Mouse (Mus musculus): ENCODE data around the gene Tpmt. TPM values are rescaled to one million over a fixed set of nuclear protein-coding genes. Genes with fewer than 3 reads are reported as not detected.

The Tpmt gene
- polyA plus RNA-seq, 1 experiment from 2014 or later = 18.9 TPM

DNA sequence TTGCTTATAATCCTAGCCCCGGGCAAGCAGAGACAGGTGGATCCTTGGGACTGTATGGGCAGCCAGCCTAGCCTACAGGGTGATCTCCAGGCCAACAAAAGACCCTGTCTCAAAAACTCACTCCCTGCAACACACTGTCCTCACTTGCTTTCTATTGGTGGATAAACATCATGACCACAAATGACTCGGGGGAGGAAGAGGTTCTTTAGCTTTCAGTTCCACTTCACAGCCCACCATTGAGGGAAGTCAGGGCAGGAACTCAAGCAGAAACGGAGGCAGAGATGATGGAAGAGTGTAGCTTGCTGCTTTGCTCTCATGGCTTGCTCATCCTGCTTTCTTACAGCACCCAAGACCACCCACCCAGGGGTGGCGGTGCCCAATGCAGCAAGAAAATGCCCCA lies 47.2 kb downstream of the Tpmt start:
- Histone ChIP-seq H3K9me3 (replicated peaks; ENCODE audit: control insufficient read depth, low read length) (no peaks in the 10 kb centered on the region), H3K4me3 (replicated peaks; ENCODE audit: low read length) (no peak overlapping the region), H3K4me1 (ENCODE audit: control insufficient read depth, insufficient read depth, low read length) (no peaks in the 10 kb centered on the region; the same call in 1 of the 2 replicates), H3K27ac (ENCODE audit: low read length) (no peak overlapping the region), H3K9ac (ENCODE audit: low read length) (no peak overlapping the region), H3K36me3 (ENCODE audit: control insufficient read depth, insufficient read depth, low read length) (no peaks in the 10 kb centered on the region), H3K4me2 (ENCODE audit: low read depth, low read length) (no peak overlapping the region), H3K27me3 (ENCODE audit: control insufficient read depth, insufficient read depth, low read length) (no peaks in the 10 kb centered on the region)
- WGBS = 70% methylated on average over 4 of the region's 4 CpGs
- ATAC-seq (ENCODE audit: insufficient read depth, low FRiP score) = no peak

- H3K4me1 ChIP-seq (ENCODE audit: control insufficient read depth, insufficient read depth, low read length) = no peaks in the 10 kb centered on the region
- WGBS = 80% methylated on average over 2 of the region's 2 CpGs
- no peaks in the 10 kb centered on the region for H3K9me3 ChIP-seq (replicated peaks; ENCODE audit: control insufficient read depth, low read length)
- H3K9ac ChIP-seq (ENCODE audit: low read length) = no peak overlapping the region
- no peak overlapping the region for H3K27ac ChIP-seq (ENCODE audit: low read length)
- ATAC-seq (ENCODE audit: insufficient read depth, low FRiP score) = no peak
- no peaks in the 10 kb centered on the region for H3K27me3 ChIP-seq (ENCODE audit: control insufficient read depth, insufficient read depth, low read length)
- no peak overlapping the region for H3K4me2 ChIP-seq (ENCODE audit: low read depth, low read length)
- H3K4me3 ChIP-seq (replicated peaks; ENCODE audit: low read length) = no peak overlapping the region
- H3K36me3 ChIP-seq (ENCODE audit: control insufficient read depth, insufficient read depth, low read length) = no peaks in the 10 kb centered on the region
Measured at GRCm38 (mm10) chr13:46993274-46993551, 51.3 kb downstream of the Tpmt start.

DNA sequence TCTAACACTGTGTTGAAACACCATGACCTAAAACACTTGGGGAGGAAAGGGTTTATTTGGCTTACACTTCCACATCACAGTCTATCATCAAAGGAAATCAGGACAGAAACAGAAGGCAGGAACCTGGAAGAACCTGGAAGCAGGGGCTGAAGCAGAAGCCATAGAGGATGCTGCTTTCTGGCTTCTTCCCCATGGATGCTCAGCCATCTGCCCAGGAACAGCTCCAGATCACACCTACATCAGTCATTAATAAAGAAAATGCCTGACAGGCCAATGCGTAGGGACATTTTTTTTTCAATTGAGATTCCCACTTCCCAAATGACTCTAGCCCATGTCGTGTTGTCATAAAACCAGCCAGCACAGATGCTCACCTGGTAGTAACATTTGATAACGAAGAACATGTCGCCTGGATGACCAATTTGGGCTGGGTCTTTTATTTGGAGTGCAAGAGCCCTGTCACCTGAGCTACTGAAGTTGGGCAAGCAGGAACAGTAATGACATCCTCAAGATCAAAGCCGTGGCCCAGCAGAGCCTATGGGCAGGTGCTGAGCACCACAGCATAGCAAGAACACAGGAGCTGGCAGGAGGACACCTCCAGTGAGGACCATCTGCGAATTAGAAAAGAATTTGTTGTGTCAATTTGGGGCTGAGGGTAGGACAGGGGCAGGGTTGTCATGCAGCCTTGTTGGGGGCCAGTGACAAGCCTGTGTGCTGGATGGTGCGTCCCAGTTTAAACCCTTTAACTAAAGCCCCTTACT lies 51.8 kb downstream of the Tpmt start:
- Histone ChIP-seq H3K4me3 (replicated peaks; ENCODE audit: low read length) (no peak overlapping the region), H3K9ac (ENCODE audit: low read length) (no peak overlapping the region), H3K27me3 (ENCODE audit: control insufficient read depth, insufficient read depth, low read length) (no peaks in the 10 kb centered on the region), H3K27ac (ENCODE audit: low read length) (no peak overlapping the region), H3K36me3 (ENCODE audit: control insufficient read depth, insufficient read depth, low read length) (no peaks in the 10 kb centered on the region), H3K4me1 (ENCODE audit: control insufficient read depth, insufficient read depth, low read length) (no peaks in the 10 kb centered on the region), H3K4me2 (ENCODE audit: low read depth, low read length) (no peak overlapping the region), H3K9me3 (replicated peaks; ENCODE audit: control insufficient read depth, low read length) (no peaks in the 10 kb centered on the region)
- 76% methylated on average over 7 of the region's 7 CpGs for WGBS
- no peak for ATAC-seq (ENCODE audit: insufficient read depth, low FRiP score)

GRCm38 (mm10) chr13:46990376-46991011 lies 54.0 kb downstream of the Tpmt start:
- WGBS = 22% methylated on average over 4 of the region's 4 CpGs
- H3K4me2 ChIP-seq (ENCODE audit: low read depth, low read length) = no peak overlapping the region

GRCm38 (mm10) chr13:46987941-46988340 lies 56.6 kb downstream of the Tpmt start:
- Histone ChIP-seq H3K27me3 (ENCODE audit: control insufficient read depth, insufficient read depth, low read length) (no peaks in the 10 kb centered on the region), H3K4me2 (ENCODE audit: low read depth, low read length) (no peak overlapping the region), H3K9ac (ENCODE audit: low read length) (no peak overlapping the region), H3K4me1 (ENCODE audit: control insufficient read depth, insufficient read depth, low read length) (no peaks in the 10 kb centered on the region), H3K36me3 (ENCODE audit: control insufficient read depth, insufficient read depth, low read length) (no peaks in the 10 kb centered on the region), H3K9me3 (replicated peaks; ENCODE audit: control insufficient read depth, low read length) (no peaks in the 10 kb centered on the region), H3K4me3 (replicated peaks; ENCODE audit: low read length) (no peak overlapping the region), H3K27ac (ENCODE audit: low read length) (no peak overlapping the region)
- no peak for ATAC-seq (ENCODE audit: insufficient read depth, low FRiP score)
- 72% methylated on average over 8 of the region's 8 CpGs for WGBS

More at GRCm38 (mm10) chr13:46990376-46991011, 54.0 kb downstream of the Tpmt start:
- no peaks in the 10 kb centered on the region for H3K36me3 ChIP-seq (ENCODE audit: control insufficient read depth, insufficient read depth, low read length)
- H3K27me3 ChIP-seq (ENCODE audit: control insufficient read depth, insufficient read depth, low read length) = no peaks in the 10 kb centered on the region
- no peak overlapping the region for H3K4me3 ChIP-seq (replicated peaks; ENCODE audit: low read length)
- H3K27ac ChIP-seq (ENCODE audit: low read length) = no peak overlapping the region; the same call in 1 of the 2 replicates
- H3K4me1 ChIP-seq (ENCODE audit: control insufficient read depth, insufficient read depth, low read length) = no peaks in the 10 kb centered on the region
- H3K9ac ChIP-seq (ENCODE audit: low read length) = no peak overlapping the region
- no peaks in the 10 kb centered on the region for H3K9me3 ChIP-seq (replicated peaks; ENCODE audit: control insufficient read depth, low read length)
- no peak for ATAC-seq (ENCODE audit: insufficient read depth, low FRiP score)

DNA sequence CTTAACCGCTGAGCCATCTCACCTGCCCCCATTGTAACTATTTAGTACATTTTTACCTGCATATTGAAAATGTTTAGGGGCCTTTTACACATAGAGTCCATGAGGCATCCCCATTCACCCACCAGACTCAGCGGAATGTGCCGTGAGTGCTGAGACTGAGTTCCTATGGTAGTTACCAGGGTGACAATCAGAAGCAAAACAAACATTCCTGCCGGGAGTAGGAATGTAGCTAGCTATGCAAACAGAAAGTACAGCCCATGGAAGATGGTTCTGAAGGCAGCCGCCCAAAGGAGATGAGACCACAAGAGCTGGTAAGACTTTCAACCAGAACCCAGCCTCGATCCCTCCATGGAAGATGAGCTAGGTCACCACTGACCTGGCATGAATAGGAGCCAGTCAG lies 58.3 kb downstream of the Tpmt start:
- no peak overlapping the region for H3K27ac ChIP-seq (ENCODE audit: low read length)
- no peaks in the 10 kb centered on the region for H3K4me1 ChIP-seq (ENCODE audit: control insufficient read depth, insufficient read depth, low read length)
- no peak for ATAC-seq (ENCODE audit: insufficient read depth, low FRiP score)
- no peaks in the 10 kb centered on the region for H3K27me3 ChIP-seq (ENCODE audit: control insufficient read depth, insufficient read depth, low read length)
- 46% methylated on average over 6 of the region's 6 CpGs for WGBS
- H3K4me2 ChIP-seq (ENCODE audit: low read depth, low read length) = no peak overlapping the region; the same call in 1 of the 2 replicates
- no peaks in the 10 kb centered on the region for H3K9me3 ChIP-seq (replicated peaks; ENCODE audit: control insufficient read depth, low read length)
- H3K36me3 ChIP-seq (ENCODE audit: control insufficient read depth, insufficient read depth, low read length) = no peaks in the 10 kb centered on the region
- no peak overlapping the region for H3K4me3 ChIP-seq (replicated peaks; ENCODE audit: low read length)
- H3K9ac ChIP-seq (ENCODE audit: low read length) = no peak overlapping the region

DNA sequence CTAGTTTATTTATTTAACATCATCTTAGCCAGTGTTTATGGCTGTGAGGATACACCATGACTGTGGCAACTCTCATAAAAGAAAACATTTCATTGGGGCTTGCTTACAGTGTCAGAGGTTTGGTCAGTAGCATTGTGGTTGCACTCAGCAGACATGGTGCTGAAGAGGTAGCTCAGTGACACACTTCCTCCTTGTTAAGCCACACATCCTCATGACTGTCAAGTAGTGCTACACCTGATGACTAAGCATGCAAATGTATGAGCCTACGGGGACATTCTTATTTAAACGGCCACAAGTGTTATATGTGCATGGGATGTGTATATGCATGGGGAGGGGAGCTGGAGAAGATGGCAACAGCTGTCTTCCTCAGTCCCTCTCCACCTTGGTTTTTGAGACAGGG lies 60.7 kb downstream of the Tpmt start:
- Histone ChIP-seq H3K9ac (ENCODE audit: low read length) (no peak overlapping the region), H3K4me2 (ENCODE audit: low read depth, low read length) (no peak overlapping the region), H3K9me3 (replicated peaks; ENCODE audit: control insufficient read depth, low read length) (no peaks in the 10 kb centered on the region), H3K27me3 (ENCODE audit: control insufficient read depth, insufficient read depth, low read length) (no peaks in the 10 kb centered on the region), H3K4me3 (replicated peaks; ENCODE audit: low read length) (no peak overlapping the region), H3K36me3 (ENCODE audit: control insufficient read depth, insufficient read depth, low read length) (no peaks in the 10 kb centered on the region), H3K27ac (ENCODE audit: low read length) (no peak overlapping the region), H3K4me1 (ENCODE audit: control insufficient read depth, insufficient read depth, low read length) (no peaks in the 10 kb centered on the region)
- no peak for ATAC-seq (ENCODE audit: insufficient read depth, low FRiP score)
- 87% methylated on average over 2 of the region's 2 CpGs for WGBS

DNA sequence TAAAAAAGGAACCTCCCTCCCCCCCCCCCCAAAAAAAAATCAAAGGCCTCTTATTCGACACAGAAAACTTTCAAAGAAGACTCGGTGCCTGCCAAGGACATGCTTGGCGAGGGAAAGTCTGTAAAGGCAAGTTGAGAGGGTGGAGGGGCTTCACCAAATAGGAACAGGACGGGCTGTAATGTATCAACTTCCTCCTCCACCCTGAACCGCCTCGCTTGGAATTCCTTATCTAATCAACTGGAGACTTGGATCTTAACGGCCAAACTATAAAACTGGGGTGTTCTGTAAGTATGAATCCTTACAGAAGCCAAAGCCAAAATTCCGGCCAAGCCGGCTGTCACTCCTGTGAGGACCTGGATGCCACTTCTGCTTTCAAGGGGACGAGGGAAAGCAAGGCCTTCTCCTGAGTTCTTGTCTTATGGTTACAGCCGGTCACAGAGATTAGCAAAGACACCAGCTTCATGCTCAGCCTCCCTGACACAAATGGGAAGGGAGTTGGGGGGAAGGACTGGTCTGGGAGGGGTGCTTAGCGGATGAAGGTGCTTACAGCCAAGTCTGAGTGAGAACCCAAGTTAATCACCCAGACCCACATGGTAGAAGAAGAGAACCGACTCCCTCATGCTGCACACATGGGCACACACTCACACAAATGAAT lies 64.6 kb downstream of the Tpmt start:
- no peak overlapping the region for H3K4me2 ChIP-seq (ENCODE audit: low read depth, low read length)
- H3K9me3 ChIP-seq (replicated peaks; ENCODE audit: control insufficient read depth, low read length) = no peaks in the 10 kb centered on the region
- 43% methylated on average over 13 of the region's 13 CpGs for WGBS
- H3K27ac ChIP-seq (ENCODE audit: low read length) = no peak overlapping the region
- no peaks in the 10 kb centered on the region for H3K27me3 ChIP-seq (ENCODE audit: control insufficient read depth, insufficient read depth, low read length)
- H3K4me1 ChIP-seq (ENCODE audit: control insufficient read depth, insufficient read depth, low read length) = no peaks in the 10 kb centered on the region
- ATAC-seq (ENCODE audit: insufficient read depth, low FRiP score) = no peak
- no peak overlapping the region for H3K9ac ChIP-seq (ENCODE audit: low read length)
- H3K4me3 ChIP-seq (replicated peaks; ENCODE audit: low read length) = no peak overlapping the region
- H3K36me3 ChIP-seq (ENCODE audit: control insufficient read depth, insufficient read depth, low read length) = no peaks in the 10 kb centered on the region

GRCm38 (mm10) chr13:46976532-46976931 lies 68.0 kb downstream of the Tpmt start:
- Histone ChIP-seq H3K27me3 (ENCODE audit: control insufficient read depth, insufficient read depth, low read length) (no peaks in the 10 kb centered on the region), H3K4me2 (ENCODE audit: low read depth, low read length) (no peak overlapping the region), H3K4me1 (ENCODE audit: control insufficient read depth, insufficient read depth, low read length) (no peaks in the 10 kb centered on the region), H3K4me3 (replicated peaks; ENCODE audit: low read length) (no peak overlapping the region), H3K9me3 (replicated peaks; ENCODE audit: control insufficient read depth, low read length) (no peaks in the 10 kb centered on the region), H3K36me3 (ENCODE audit: control insufficient read depth, insufficient read depth, low read length) (no peaks in the 10 kb centered on the region), H3K9ac (ENCODE audit: low read length) (no peak overlapping the region), H3K27ac (ENCODE audit: low read length) (no peak overlapping the region)
- WGBS = 83% methylated on average over 7 of the region's 7 CpGs
- no peak for ATAC-seq (ENCODE audit: insufficient read depth, low FRiP score)
